Mouse (Mus musculus): Measurements from ENCODE around the gene Wdfy3. TPM values are rescaled to one million over a fixed set of nuclear protein-coding genes. Genes with fewer than 3 reads are reported as not detected.

Gene Wdfy3
- polyA plus RNA-seq, 1 experiment from 2014 or later: 15.3 TPM

DNA sequence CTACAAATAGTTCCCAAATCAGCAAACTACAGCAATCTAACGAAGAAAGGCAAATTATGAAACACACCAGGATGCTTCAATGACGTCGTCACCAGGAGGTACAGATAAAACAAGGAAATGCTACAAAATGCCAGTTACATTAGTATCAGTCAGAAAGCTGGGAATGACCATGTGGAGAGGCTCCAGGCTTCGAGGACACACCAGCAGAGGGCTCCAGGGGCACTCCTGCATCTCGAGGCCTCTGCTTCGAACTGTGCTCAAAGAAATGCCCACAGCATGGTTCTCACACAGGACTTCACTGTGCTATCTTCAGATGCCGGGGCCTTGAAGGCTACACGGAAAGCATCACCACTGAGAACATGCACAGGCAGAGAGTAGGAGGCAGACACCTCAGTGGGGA, 68.7 kb downstream of the Wdfy3 start:
- 82% methylated on average over 8 of the region's 8 CpGs for WGBS
- ATAC-seq (no peak), DNase-seq (ENCODE audit: low spot score) (no peak)
- no peak overlapping the region for H3K4me3 ChIP-seq (ENCODE audit: low read depth, low read length)
- no peaks in the 10 kb centered on the region for H3K36me3 ChIP-seq (ENCODE audit: control insufficient read depth, insufficient read depth, low read length)
- H3K4me1 ChIP-seq (ENCODE audit: control insufficient read depth, insufficient read depth, low read length): no peaks in the 10 kb centered on the region
- H3K4me2 ChIP-seq (ENCODE audit: low read length): no peak overlapping the region
- no peaks in the 10 kb centered on the region for H3K27me3 ChIP-seq (replicated peaks; ENCODE audit: control insufficient read depth, insufficient read depth, low read length)
- no peak overlapping the region for H3K27ac ChIP-seq (ENCODE audit: low read depth, low read length)
- no peak overlapping the region for H3K9ac ChIP-seq (ENCODE audit: low read length)
- no peaks in the 10 kb centered on the region for H3K9me3 ChIP-seq (replicated peaks; ENCODE audit: control insufficient read depth, low read length)

DNA sequence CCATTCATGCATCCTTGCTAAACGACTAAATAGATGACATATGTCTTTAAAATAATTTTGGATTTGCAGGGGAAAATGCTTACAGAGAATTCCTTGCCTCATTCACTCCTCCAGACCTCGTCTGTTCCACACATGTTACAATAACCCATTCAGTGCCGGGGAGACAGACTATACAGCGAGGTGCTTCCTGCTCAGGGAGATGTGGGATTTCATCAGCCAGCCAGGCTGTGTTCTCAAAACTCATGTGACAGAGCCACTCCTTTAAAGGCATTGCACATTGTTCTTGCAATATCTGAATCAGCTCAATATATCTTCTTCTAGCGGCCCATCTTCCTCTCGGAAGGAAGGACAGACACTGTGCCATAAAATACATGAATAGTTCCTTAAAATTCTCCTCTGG, 70.8 kb downstream of the Wdfy3 start:
- no peaks in the 10 kb centered on the region for H3K9me3 ChIP-seq (replicated peaks; ENCODE audit: control insufficient read depth, low read length)
- H3K9ac ChIP-seq (ENCODE audit: low read length): no peak overlapping the region
- no peak overlapping the region for H3K27ac ChIP-seq (ENCODE audit: low read depth, low read length)
- H3K4me3 ChIP-seq (ENCODE audit: low read depth, low read length): no peak overlapping the region
- H3K36me3 ChIP-seq (ENCODE audit: control insufficient read depth, insufficient read depth, low read length): no peaks in the 10 kb centered on the region
- ATAC-seq (no peak), DNase-seq (ENCODE audit: low spot score) (no peak)
- WGBS: 74% methylated on average over 6 of the region's 6 CpGs
- no peaks in the 10 kb centered on the region for H3K4me1 ChIP-seq (ENCODE audit: control insufficient read depth, insufficient read depth, low read length)
- H3K27me3 ChIP-seq (replicated peaks; ENCODE audit: control insufficient read depth, insufficient read depth, low read length): no peaks in the 10 kb centered on the region
- H3K4me2 ChIP-seq (ENCODE audit: low read length): no peak overlapping the region

DNA sequence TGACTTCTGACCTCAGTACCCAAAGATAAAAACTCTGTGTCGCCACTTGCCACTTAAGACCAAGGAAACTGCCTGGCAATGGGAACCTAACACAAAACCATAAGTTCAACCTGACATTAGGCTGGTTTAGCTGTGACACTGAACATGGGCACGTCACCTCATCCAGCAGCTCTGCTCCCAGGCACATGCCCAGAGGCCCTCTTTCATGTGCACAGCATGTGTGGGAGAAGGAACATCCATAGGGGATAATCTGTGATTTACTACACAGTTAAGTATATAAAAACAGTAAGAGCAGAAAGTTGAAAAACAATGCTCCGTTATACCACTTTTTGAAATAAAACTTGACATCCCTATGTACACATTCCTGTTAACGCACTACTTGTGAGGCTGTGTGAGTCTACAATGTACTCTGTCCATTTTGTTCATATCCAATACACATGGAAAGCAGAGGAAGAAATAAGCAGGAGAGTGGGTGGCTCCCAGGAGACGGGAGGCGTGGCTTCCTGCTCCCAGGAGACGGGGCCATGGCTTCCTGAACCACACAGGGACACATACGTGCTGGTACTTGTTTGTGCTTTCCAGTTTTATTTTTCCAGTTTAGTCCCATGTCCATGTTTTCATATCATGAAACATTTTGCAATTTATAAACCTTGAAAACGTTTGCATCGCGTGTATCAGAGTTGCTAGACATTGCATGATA, 73.5 kb downstream of the Wdfy3 start:
- WGBS: 93% methylated on average over 11 of the region's 11 CpGs
- Histone ChIP-seq H3K9ac (ENCODE audit: low read length) (no peak overlapping the region), H3K4me1 (ENCODE audit: control insufficient read depth, insufficient read depth, low read length) (no peaks in the 10 kb centered on the region), H3K27me3 (replicated peaks; ENCODE audit: control insufficient read depth, insufficient read depth, low read length) (no peaks in the 10 kb centered on the region), H3K4me3 (ENCODE audit: low read depth, low read length) (no peak overlapping the region), H3K4me2 (ENCODE audit: low read length) (no peak overlapping the region), H3K9me3 (replicated peaks; ENCODE audit: control insufficient read depth, low read length) (no peaks in the 10 kb centered on the region), H3K27ac (ENCODE audit: low read depth, low read length) (no peak overlapping the region), H3K36me3 (ENCODE audit: control insufficient read depth, insufficient read depth, low read length) (no peaks in the 10 kb centered on the region)
- ATAC-seq (no peak), DNase-seq (ENCODE audit: low spot score) (no peak)

DNA sequence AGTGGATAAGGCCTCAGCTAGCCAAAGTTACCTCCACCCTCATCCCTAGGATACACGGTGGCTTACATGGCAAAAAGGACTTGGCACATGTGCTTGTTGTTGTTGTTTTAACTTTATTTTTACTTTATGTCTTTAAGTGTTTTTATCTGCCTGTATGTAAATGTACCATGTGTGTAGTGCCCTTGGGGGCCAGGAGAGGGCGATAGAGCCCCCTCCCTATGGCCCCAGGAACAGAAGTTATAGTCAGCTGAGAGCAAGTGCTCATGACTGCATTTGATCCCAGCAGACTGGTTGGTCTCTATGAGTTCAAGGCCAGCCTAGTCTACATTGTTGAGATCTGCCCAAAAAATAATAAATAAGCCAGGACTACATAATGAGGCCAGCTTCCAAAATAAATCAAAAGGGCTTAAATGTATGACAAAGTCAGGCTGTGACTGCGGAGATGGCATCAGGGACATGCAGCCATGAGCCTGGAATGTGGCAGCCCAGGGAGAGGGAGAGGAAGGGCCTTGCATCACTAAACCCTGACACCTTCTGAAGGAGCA, 74.2 kb downstream of the Wdfy3 start:
- Histone ChIP-seq H3K36me3 (ENCODE audit: control insufficient read depth, insufficient read depth, low read length) (no peaks in the 10 kb centered on the region), H3K27me3 (replicated peaks; ENCODE audit: control insufficient read depth, insufficient read depth, low read length) (no peaks in the 10 kb centered on the region), H3K4me1 (ENCODE audit: control insufficient read depth, insufficient read depth, low read length) (no peaks in the 10 kb centered on the region), H3K27ac (ENCODE audit: low read depth, low read length) (no peak overlapping the region), H3K4me2 (ENCODE audit: low read length) (no peak overlapping the region), H3K9me3 (replicated peaks; ENCODE audit: control insufficient read depth, low read length) (no peaks in the 10 kb centered on the region), H3K4me3 (ENCODE audit: low read depth, low read length) (no peak overlapping the region), H3K9ac (ENCODE audit: low read length) (no peak overlapping the region)
- no peak for DNase-seq (ENCODE audit: low spot score)
- ATAC-seq: no peak
- 87% methylated on average over 3 of the region's 3 CpGs for WGBS

- DNase-seq (ENCODE audit: low spot score) (no peak), ATAC-seq (0 out of 2 replicates have a peak, but pooled peaks have one; percentile 51)
- no peaks in the 10 kb centered on the region for H3K27me3 ChIP-seq (replicated peaks; ENCODE audit: control insufficient read depth, insufficient read depth, low read length)
- WGBS: 34% methylated on average over 5 of the region's 5 CpGs
- H3K4me2 ChIP-seq (ENCODE audit: low read length): no peak overlapping the region
- no peaks in the 10 kb centered on the region for H3K36me3 ChIP-seq (ENCODE audit: control insufficient read depth, insufficient read depth, low read length)
- no peaks in the 10 kb centered on the region for H3K4me1 ChIP-seq (ENCODE audit: control insufficient read depth, insufficient read depth, low read length)
- H3K9ac ChIP-seq (ENCODE audit: low read length): no peak overlapping the region
- no peaks in the 10 kb centered on the region for H3K9me3 ChIP-seq (replicated peaks; ENCODE audit: control insufficient read depth, low read length)
- no peak overlapping the region for H3K27ac ChIP-seq (ENCODE audit: low read depth, low read length)
- no peak overlapping the region for H3K4me3 ChIP-seq (ENCODE audit: low read depth, low read length)
These were observed 75.7 kb downstream of the Wdfy3 start for GRCm38 (mm10) chr5:101993996-101994395.

- DNase-seq (ENCODE audit: low spot score) (no peak), ATAC-seq (no peak)
- Histone ChIP-seq H3K36me3 (ENCODE audit: control insufficient read depth, insufficient read depth, low read length) (no peaks in the 10 kb centered on the region), H3K27me3 (replicated peaks; ENCODE audit: control insufficient read depth, insufficient read depth, low read length) (no peaks in the 10 kb centered on the region), H3K4me1 (ENCODE audit: control insufficient read depth, insufficient read depth, low read length) (no peaks in the 10 kb centered on the region), H3K9ac (ENCODE audit: low read length) (no peak overlapping the region), H3K27ac (ENCODE audit: low read depth, low read length) (no peak overlapping the region), H3K9me3 (replicated peaks; ENCODE audit: control insufficient read depth, low read length) (no peaks in the 10 kb centered on the region), H3K4me3 (ENCODE audit: low read depth, low read length) (no peak overlapping the region), H3K4me2 (ENCODE audit: low read length) (no peak overlapping the region)
- 90% methylated on average over 7 of the region's 7 CpGs for WGBS
These were observed 76.6 kb downstream of the Wdfy3 start for GRCm38 (mm10) chr5:101992969-101993670.

- Histone ChIP-seq H3K4me1 (ENCODE audit: control insufficient read depth, insufficient read depth, low read length) (no peaks in the 10 kb centered on the region), H3K27me3 (replicated peaks; ENCODE audit: control insufficient read depth, insufficient read depth, low read length) (no peaks in the 10 kb centered on the region), H3K36me3 (ENCODE audit: control insufficient read depth, insufficient read depth, low read length) (no peaks in the 10 kb centered on the region), H3K4me2 (ENCODE audit: low read length) (no peak overlapping the region), H3K9ac (ENCODE audit: low read length) (no peak overlapping the region), H3K4me3 (ENCODE audit: low read depth, low read length) (no peak overlapping the region), H3K9me3 (replicated peaks; ENCODE audit: control insufficient read depth, low read length) (no peaks in the 10 kb centered on the region), H3K27ac (ENCODE audit: low read depth, low read length) (no peak overlapping the region)
- DNase-seq (ENCODE audit: low spot score) (no peak), ATAC-seq (no peak)
- WGBS: 94% methylated on average over 7 of the region's 7 CpGs
These were observed 79.3 kb downstream of the Wdfy3 start for GRCm38 (mm10) chr5:101990298-101990845.

DNA sequence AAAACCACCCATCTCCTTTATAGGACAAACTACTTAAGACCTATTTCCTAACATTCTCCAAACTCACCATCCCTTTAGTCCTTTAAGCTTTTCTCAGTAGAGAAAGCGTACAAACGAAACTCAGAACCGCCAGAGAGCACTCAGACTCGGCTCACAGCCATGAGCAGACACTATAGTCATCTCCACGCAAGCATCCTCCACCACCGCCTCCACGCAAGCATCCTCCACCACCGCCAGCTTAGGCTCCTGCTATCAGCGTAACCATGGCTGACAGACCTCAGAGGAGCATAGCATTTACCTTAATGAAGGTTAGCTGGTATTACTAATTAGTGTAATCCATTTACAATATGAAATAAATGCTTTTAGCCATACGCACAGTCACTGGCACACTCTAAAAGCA, 81.2 kb downstream of the Wdfy3 start:
- WGBS: 90% methylated on average over 10 of the region's 10 CpGs

DNA sequence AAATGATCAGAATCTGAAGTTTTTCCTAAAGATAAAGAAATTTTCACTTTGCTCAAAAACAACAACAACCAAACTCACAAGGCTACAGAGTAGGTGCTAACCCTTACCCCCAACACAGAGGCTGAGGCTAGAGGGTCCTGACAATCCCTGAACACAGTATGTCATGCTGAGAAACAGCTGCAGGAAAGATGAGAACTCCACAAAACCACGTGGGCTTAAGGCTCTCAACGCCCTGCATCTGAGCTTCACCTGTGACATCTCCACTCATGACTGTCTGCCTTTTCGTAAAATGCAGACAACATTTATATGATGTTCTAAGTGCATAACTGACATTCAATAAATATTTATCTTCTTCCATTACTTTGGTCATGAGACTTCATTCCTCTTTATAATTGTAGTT, 83.0 kb downstream of the Wdfy3 start:
- no peak for ATAC-seq
- H3K4me3 ChIP-seq (ENCODE audit: low read depth, low read length): no peak overlapping the region
- no peak overlapping the region for H3K9ac ChIP-seq (ENCODE audit: low read length)
- no peaks in the 10 kb centered on the region for H3K36me3 ChIP-seq (ENCODE audit: control insufficient read depth, insufficient read depth, low read length)
- H3K27ac ChIP-seq (ENCODE audit: low read depth, low read length): no peak overlapping the region
- no peak overlapping the region for H3K4me2 ChIP-seq (ENCODE audit: low read length)
- H3K9me3 ChIP-seq (replicated peaks; ENCODE audit: control insufficient read depth, low read length): no peaks in the 10 kb centered on the region
- no peaks in the 10 kb centered on the region for H3K27me3 ChIP-seq (replicated peaks; ENCODE audit: control insufficient read depth, insufficient read depth, low read length)
- no peak for DNase-seq (ENCODE audit: low spot score)
- WGBS: 85% methylated on average over 3 of the region's 3 CpGs
- no peaks in the 10 kb centered on the region for H3K4me1 ChIP-seq (ENCODE audit: control insufficient read depth, insufficient read depth, low read length)

More for the DNA sequence above, 81.2 kb downstream of the Wdfy3 start:
- no peak for ATAC-seq
- DNase-seq (ENCODE audit: low spot score): no peak
- Histone ChIP-seq H3K27me3 (replicated peaks; ENCODE audit: control insufficient read depth, insufficient read depth, low read length) (no peaks in the 10 kb centered on the region), H3K4me2 (ENCODE audit: low read length) (no peak overlapping the region), H3K27ac (ENCODE audit: low read depth, low read length) (no peak overlapping the region), H3K9ac (ENCODE audit: low read length) (no peak overlapping the region), H3K36me3 (ENCODE audit: control insufficient read depth, insufficient read depth, low read length) (no peaks in the 10 kb centered on the region), H3K9me3 (replicated peaks; ENCODE audit: control insufficient read depth, low read length) (no peaks in the 10 kb centered on the region), H3K4me3 (ENCODE audit: low read depth, low read length) (no peak overlapping the region), H3K4me1 (ENCODE audit: control insufficient read depth, insufficient read depth, low read length) (no peaks in the 10 kb centered on the region)
